8 mouse cellular contexts compared by ENCODE assay signal in the genomic region with DNA sequence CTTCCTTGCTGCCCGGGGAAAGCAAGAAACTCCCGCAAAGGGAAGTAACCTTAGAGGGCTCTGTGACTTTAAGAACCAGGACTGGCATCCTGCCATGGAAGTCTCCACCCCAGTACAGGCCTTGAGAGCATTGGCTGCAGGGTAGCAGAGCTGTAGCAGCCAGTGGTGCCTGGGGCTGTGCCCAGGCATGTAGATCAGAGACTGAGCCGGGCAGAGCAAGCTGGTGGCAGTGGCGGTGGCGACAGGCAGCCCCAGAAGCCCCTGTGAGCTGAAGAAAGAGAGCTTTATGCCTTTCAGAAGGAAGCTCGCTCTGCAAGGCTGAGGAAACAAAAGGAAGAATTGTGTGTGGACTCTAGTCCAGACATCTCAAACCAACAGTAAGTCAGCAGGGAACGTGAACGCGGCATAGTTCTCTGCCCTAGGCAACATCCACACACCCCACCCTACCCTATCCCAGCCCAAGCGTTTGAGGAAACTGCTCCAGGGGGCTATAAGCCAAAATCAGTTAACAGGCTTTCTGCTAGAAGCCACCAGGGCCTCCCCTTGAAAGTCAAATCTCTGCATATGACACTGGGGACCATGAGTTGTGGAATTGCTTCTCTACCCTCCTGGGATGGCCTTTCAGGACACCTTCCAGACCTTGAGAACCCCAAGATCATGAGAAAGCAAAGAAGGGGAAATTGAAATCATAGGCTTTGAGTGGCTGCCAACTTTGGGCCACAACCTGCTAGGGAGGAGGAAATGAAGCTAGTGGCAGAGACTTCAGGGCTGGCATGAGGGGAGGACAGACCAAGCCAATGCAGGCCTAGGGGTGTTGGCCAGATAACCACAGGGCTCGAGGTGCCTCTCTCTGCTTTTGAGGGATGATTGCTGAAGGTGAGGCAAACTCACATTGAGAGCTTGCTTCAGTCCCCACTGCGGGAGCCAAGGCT. TPM values are rescaled to one million over a fixed set of nuclear protein-coding genes. Genes with fewer than 3 reads are reported as not detected.
DNase-seq lines count a peak whose midpoint lies in the region; ATAC-seq lines count a peak whose summit lies in the region.

Gene Dglucy (plus strand): TSS at position 124 of the 932 bp plus-strand sequence.

- H3K27me3 ChIP-seq in megakaryocyte, embryonic 14.5 days (replicated peaks): peaks cover 22% of the 10 kb centered on the region

- ATAC-seq in activated CD4-positive, CD25-positive, alpha-beta regulatory T cell, adult 4 months: peak; percentile 91
- peak; percentile 89 for ATAC-seq in inflammation-experienced regulatory T-cells, adult 6 months

- peak within 1 kb of the TSS; percentile 90 for H3K4me3 ChIP-seq in megakaryocyte, embryonic 14.5 days (replicated peaks)

- no peaks in the 10 kb centered on the region for H3K9me3 ChIP-seq in megakaryocyte, embryonic 14.5 days

- DNase-seq in cerebellum, postnatal 36 days: peak; percentile 88 to 90
- peak; percentile 90 for DNase-seq in gastrocnemius, postnatal 25 days
- DNase-seq in left cerebral cortex, adult 8-10 months (ENCODE audit: low spot score in 2 of 2): peak; percentile 63 to 87
- DNase-seq in skeletal muscle tissue, adult 2 months (ENCODE audit: low read depth, low spot score): peak; percentile 98
- no peak for DNase-seq in yolk sac, embryonic 10.5 days (ENCODE audit: low spot score)

- H3K36me3 ChIP-seq in megakaryocyte, embryonic 14.5 days (replicated peaks; ENCODE audit: low read length): peaks cover 3% of the 10 kb centered on the region

- peaks cover 72% of the 10 kb centered on the region for H3K4me1 ChIP-seq in megakaryocyte, embryonic 14.5 days

RNA-seq across cellular contexts. Expression of gene Dglucy, which starts in this region (rescaled TPM):
- polyA plus RNA-seq in activated CD4-positive, CD25-positive, alpha-beta regulatory T cell, adult 4 months (2017; shearing (Covaris generic)): 10 to 100 TPM; 15.6 to 18.1 TPM
- 10 to 100 TPM; 11.5 to 12.3 TPM for total RNA-seq in gastrocnemius, postnatal 25 days (2021)
- polyA plus RNA-seq in inflammation-experienced regulatory T-cells, adult 6 months (2017; shearing (Covaris generic)): 10 to 100 TPM; 12.6 to 19.5 (median 14.1) TPM
- 10 to 100 TPM; 10.5 to 14.1 (median 12.7) TPM for total RNA-seq in left cerebral cortex, adult 8-10 months (2022)
- 1.0 TPM in 1 of 2 replicates, not detected in the other for polyA plus RNA-seq in megakaryocyte, embryonic 14.5 days (2012; ENCODE audit: insufficient read depth, low replicate concordance)
